Mouse (Mus musculus): ENCODE data around the gene Spata31d1c.
A peak's percentile ranks its signal among the peaks of the same experiment; 100 is the strongest.

Gene Spata31d1c

GRCm38 (mm10) chr13:65032758-65033157, at the start of gene Spata31d1c:
Spata31d1c (plus strand) TSS chr13:65033058.
- no peak for DNase-seq (ENCODE audit: low read depth, low spot score)

- no peak for DNase-seq (ENCODE audit: low read depth, low spot score)
These were observed 44.0 kb upstream of the Spata31d1c start for GRCm38 (mm10) chr13:64988828-64989227.

GRCm38 (mm10) chr13:65005414-65005813, 27.4 kb upstream of the Spata31d1c start:
- no peak for DNase-seq (ENCODE audit: low read depth, low spot score)

- no peak for DNase-seq (ENCODE audit: low read depth, low spot score)
These were observed 26.1 kb upstream of the Spata31d1c start for GRCm38 (mm10) chr13:65006760-65007159.

GRCm38 (mm10) chr13:65007971-65008370, 24.9 kb upstream of the Spata31d1c start:
- no peak for DNase-seq (ENCODE audit: low read depth, low spot score)

- DNase-seq (ENCODE audit: low read depth, low spot score): no peak
These were observed 21.7 kb upstream of the Spata31d1c start for GRCm38 (mm10) chr13:65011052-65011738.

GRCm38 (mm10) chr13:65035057-65035456, 2.2 kb downstream of the Spata31d1c start:
- DNase-seq (ENCODE audit: low read depth, low spot score): peak; percentile 4

GRCm38 (mm10) chr13:65052660-65053059, 19.8 kb downstream of the Spata31d1c start, which contains the start of gene Prss47:
Prss47 (minus strand) TSS chr13:65052760.
- no peak for DNase-seq (ENCODE audit: low read depth, low spot score)

GRCm38 (mm10) chr13:65069969-65070368, 37.1 kb downstream of the Spata31d1c start:
- no peak for DNase-seq (ENCODE audit: low read depth, low spot score)

Data from A20 (cell line).